Mouse (Mus musculus): ENCODE data around the gene Abcg2.

DNA sequence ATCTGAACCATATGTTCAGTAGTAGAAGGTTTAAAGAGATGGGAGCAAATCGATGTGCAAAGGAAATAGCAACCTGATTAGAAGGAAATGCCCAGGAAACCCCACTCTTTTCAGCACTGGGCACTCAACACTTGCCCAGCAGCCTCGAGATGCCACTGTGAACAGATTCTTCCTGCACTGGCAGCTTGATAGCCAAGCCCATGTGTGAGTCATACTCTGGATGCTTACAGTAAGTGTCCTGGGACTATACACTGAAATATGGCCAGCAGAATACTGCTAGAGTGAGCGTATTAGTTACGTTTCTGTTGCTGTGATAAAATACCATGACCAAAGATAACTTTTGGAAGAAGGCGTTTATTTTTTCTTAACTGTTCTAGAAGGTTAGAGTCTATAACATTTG is 39.8 kb downstream of the Abcg2 start:
- TF ChIP-seq CTCF (IDR thresholded peaks at IDR 0.05; ENCODE audit: low read depth, low read length) (no peak), POLR2A (IDR thresholded peaks at IDR 0.05; ENCODE audit: borderline replicate concordance, low read depth, low read length) (no peak)

Measured in bone marrow macrophage, adult 2 months (primary cell).